Mouse (Mus musculus) embryonic fibroblast, embryonic 13.5 days (primary cell): ENCODE data around the gene Dnah8.

Source experiments
- CTCF ChIP-seq: IDR thresholded peaks from 2 replicates; pipeline ENCODE4 v1.5.1; 2011; ENCODE audit warnings: mild to moderate bottlenecking, control low read depth, low read length, moderate library complexity, borderline replicate concordance; ENCODE audit not compliant: insufficient read depth
- POLR2A ChIP-seq: IDR thresholded peaks from 2 replicates; pipeline ENCODE4 v1.6.1; 2011; ENCODE audit warnings: low read depth, mild to moderate bottlenecking, control low read depth, low read length, moderate library complexity

GRCm38 (mm10) chr17:30663170-30663569, 39.0 kb downstream of the Dnah8 start:
- no peak for TF ChIP-seq CTCF
- TF ChIP-seq POLR2A: no peak
